In the genomic region with DNA sequence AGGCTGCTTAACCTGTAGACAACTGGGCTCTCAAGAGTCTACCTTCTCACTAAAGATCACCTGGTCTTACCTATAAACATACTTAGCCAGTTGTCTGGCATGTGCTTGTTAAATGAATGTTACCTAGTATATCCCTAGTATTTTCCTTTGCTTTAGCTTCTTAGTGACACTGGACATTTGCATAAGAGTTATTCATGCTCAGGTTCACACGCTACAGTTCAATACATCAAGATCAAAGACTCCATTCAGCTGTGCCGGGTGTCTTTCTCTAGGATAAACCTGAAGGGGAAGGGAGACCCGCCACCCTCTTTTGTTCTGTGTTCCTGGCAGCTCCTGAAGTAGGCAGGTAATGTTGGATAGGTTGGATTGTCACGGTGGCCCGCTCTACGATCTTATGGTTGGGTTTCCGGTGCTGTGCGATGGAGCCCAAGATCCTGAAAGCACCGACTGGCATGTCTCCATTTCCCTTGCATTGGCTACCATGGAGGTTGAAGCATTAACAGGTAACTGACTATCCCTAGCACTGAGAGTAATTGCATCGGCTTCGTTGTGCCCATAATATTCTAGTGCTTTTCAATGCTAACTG, we compare ENCODE assay signal across 7 mouse cellular contexts. TPM values are rescaled to one million over a fixed set of nuclear protein-coding genes. Genes with fewer than 3 reads are reported as not detected.
DNase-seq lines count a peak whose midpoint lies in the region; ATAC-seq and TF ChIP-seq lines count a peak whose summit lies in the region.

No protein-coding gene starts in this region.

- no peaks in the 10 kb centered on the region for H3K9me3 ChIP-seq in embryonic facial prominence, embryonic 12.5 days
- no peaks in the 10 kb centered on the region for H3K9me3 ChIP-seq in hindbrain, embryonic 15.5 days

- 0 out of 2 replicates have a peak, but pooled peaks cover 3% of the 10 kb centered on the region for H3K27me3 ChIP-seq in embryonic facial prominence, embryonic 12.5 days
- no peaks in the 10 kb centered on the region for H3K27me3 ChIP-seq in hindbrain, embryonic 15.5 days
- no peaks in the 10 kb centered on the region for H3K27me3 ChIP-seq in myocyte (ENCODE audit: control insufficient read depth, insufficient read depth, insufficient read length)

- no peak overlapping the region for H3ac ChIP-seq in myocyte (ENCODE audit: control insufficient read depth, insufficient read length)

- H3K27ac ChIP-seq in left cerebral cortex, adult 2 months: peak overlapping the region; percentile 96; the same call in 1 of the 2 replicates
- no peak overlapping the region for H3K27ac ChIP-seq in embryonic facial prominence, embryonic 12.5 days
- peak overlapping the region; percentile 95 for H3K27ac ChIP-seq in hindbrain, embryonic 15.5 days (replicated peaks)

- H3K36me3 ChIP-seq in embryonic facial prominence, embryonic 12.5 days: no peaks in the 10 kb centered on the region
- H3K36me3 ChIP-seq in hindbrain, embryonic 15.5 days: no peaks in the 10 kb centered on the region
- no peaks in the 10 kb centered on the region for H3K36me3 ChIP-seq in myocyte (ENCODE audit: control insufficient read depth, insufficient read depth)

- H3K9ac ChIP-seq in embryonic facial prominence, embryonic 12.5 days: no peak overlapping the region
- peak overlapping the region; percentile 25; the same call in 1 of the 2 replicates for H3K9ac ChIP-seq in hindbrain, embryonic 15.5 days

- peaks cover 14% of the 10 kb centered on the region for H3K79me2 ChIP-seq in myocyte (ENCODE audit: control insufficient read depth, insufficient read depth)

- intact Hi-C loops in left cerebral cortex, adult 2 months (cut with DNase I): no loop called here

- peak overlapping the region; percentile 82 for H3K4me2 ChIP-seq in embryonic facial prominence, embryonic 12.5 days (replicated peaks)
- peak overlapping the region; percentile 85 for H3K4me2 ChIP-seq in hindbrain, embryonic 15.5 days
- peak overlapping the region; percentile 98 for H3K4me2 ChIP-seq in myocyte (ENCODE audit: low read depth)

- no peak for ATAC-seq in embryonic facial prominence, embryonic 12.5 days (ENCODE audit: insufficient number of reproducible peaks, insufficient read depth, low FRiP score, low TSS enrichment)
- ATAC-seq in hindbrain, embryonic 15.5 days (ENCODE audit: low FRiP score, low read depth): no peak

- no peak for TF ChIP-seq POLR2A in myocyte (IDR thresholded peaks at IDR 0.05; ENCODE audit: insufficient read length, low read depth)

- no peak for DNase-seq in left cerebral cortex, adult 2 months (ENCODE audit: extremely low spot score in 1 of 2, low spot score in 2 of 2)
- no peak for DNase-seq in left cerebral cortex, adult 11 months (ENCODE audit: low spot score)
- DNase-seq in embryo, embryonic 10 days (ENCODE audit: low spot score): no peak
- DNase-seq in cerebellum, postnatal 36 days: no peak

- peak overlapping the region; percentile 76; the same call in 1 of the 2 replicates for H3K4me3 ChIP-seq in left cerebral cortex, adult 2 months
- peak overlapping the region; percentile 83; the same call in 1 of the 2 replicates for H3K4me3 ChIP-seq in embryonic facial prominence, embryonic 12.5 days
- H3K4me3 ChIP-seq in hindbrain, embryonic 15.5 days: peak overlapping the region; percentile 88
- H3K4me3 ChIP-seq in myocyte: peak overlapping the region; percentile 82

- 15% methylated on average over 11 of the region's 11 CpGs for WGBS in embryonic facial prominence, embryonic 12.5 days
- WGBS in hindbrain, embryonic 15.5 days: 14% methylated on average over 11 of the region's 11 CpGs

- TF ChIP-seq CTCF in left cerebral cortex, adult 2 months (IDR thresholded peaks at IDR 0.05): no peak

- H3K4me1 ChIP-seq in embryonic facial prominence, embryonic 12.5 days: peaks cover 22% of the 10 kb centered on the region
- H3K4me1 ChIP-seq in hindbrain, embryonic 15.5 days (replicated peaks): peaks cover 26% of the 10 kb centered on the region

TF ChIP-seq in myocyte, 11 proteins besides CTCF, POLR2A, EP300 and RAD21:
- TF ChIP-seq POLR2AphosphoS2 (IDR thresholded peaks at IDR 0.05; ENCODE audit: insufficient read length, low read depth) (no peak), CEBPB (IDR thresholded peaks at IDR 0.05; ENCODE audit: insufficient read depth, poor library complexity, severe bottlenecking) (no peak), TCF3 (IDR thresholded peaks at IDR 0.05; ENCODE audit: insufficient read length, low read depth) (no peak), MYOG (IDR thresholded peaks at IDR 0.05; ENCODE audit: control insufficient read depth in 1 of 3, insufficient read depth in 1 of 3, insufficient read length in 2 of 3, low read depth in 2 of 3) (no peak), SRF (IDR thresholded peaks at IDR 0.05; ENCODE audit: control insufficient read depth, insufficient read length, low read depth) (no peak), REST (IDR thresholded peaks at IDR 0.05; ENCODE audit: insufficient read depth, insufficient read length) (no peak), MAX (IDR thresholded peaks at IDR 0.05; ENCODE audit: low read depth) (no peak), MYOD1 (IDR thresholded peaks at IDR 0.05; ENCODE audit: control insufficient read depth in 1 of 3, insufficient read length in 2 of 3, low read depth in 2 of 3) (no peak), E2F4 (IDR thresholded peaks at IDR 0.05; ENCODE audit: insufficient read depth) (no peak), TCF12 (IDR thresholded peaks at IDR 0.05; ENCODE audit: insufficient read depth, poor library complexity, severe bottlenecking) (no peak), USF1 (IDR thresholded peaks at IDR 0.05; ENCODE audit: low read depth) (no peak)

RNA-seq across cellular contexts. Expression of gene Mnt, which starts 1.7 kb away (rescaled TPM):
- total RNA-seq in left cerebral cortex, adult 2 months (2021): 10 to 100 TPM; 32.4 to 37.3 TPM
- 6.4 TPM in 2 replicates for polyA plus RNA-seq in embryonic facial prominence, embryonic 12.5 days (2016; fragmentation: Nextera tagmentation; extraction: Ambion mirVana)
- 8.7 and 9.7 TPM in 2 replicates for polyA plus RNA-seq in hindbrain, embryonic 15.5 days (2015; fragmentation: Nextera tagmentation; extraction: Ambion mirVana)
- polyA plus RNA-seq in myocyte (2012; fragmentation: generic; extraction: Trizol): 12.7 TPM

RNA-seq across cellular contexts. Expression of gene Mettl16, which starts 58.4 kb away (rescaled TPM):
- 10 to 100 TPM; 26.0 to 27.2 TPM for total RNA-seq in left cerebral cortex, adult 2 months (2021)
- 60.6 and 62.2 TPM in 2 replicates for polyA plus RNA-seq in embryonic facial prominence, embryonic 12.5 days (2016; fragmentation: Nextera tagmentation; extraction: Ambion mirVana)
- 51.9 and 53.5 TPM in 2 replicates for polyA plus RNA-seq in hindbrain, embryonic 15.5 days (2015; fragmentation: Nextera tagmentation; extraction: Ambion mirVana)
- 10.9 TPM for polyA plus RNA-seq in myocyte (2012; fragmentation: generic; extraction: Trizol)
